Mouse (Mus musculus): ENCODE results near the gene Stxbp2.

DNA sequence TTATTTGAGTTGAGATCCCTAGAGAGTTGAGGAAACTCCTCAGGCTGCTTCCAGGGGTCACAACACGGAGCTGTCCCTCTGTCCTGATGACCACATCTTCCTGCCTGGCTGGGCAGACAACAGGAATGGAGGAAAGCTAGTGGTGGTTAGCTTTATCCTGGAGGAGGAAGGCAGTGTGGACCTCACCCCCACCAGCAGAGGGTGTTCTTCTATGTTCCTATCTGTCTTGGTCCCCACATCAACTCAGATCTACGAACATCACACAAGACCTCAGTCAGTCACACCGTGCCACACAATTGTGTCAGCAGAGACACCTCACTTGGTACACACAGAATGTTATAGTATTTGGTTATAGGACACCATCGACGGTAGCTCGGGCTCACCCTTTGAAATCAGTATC is 56.8 kb downstream of the Stxbp2 start:
- TF ChIP-seq CTCF (IDR thresholded peaks at IDR 0.05) (no peak), EP300 (IDR thresholded peaks at IDR 0.05) (no peak)

Measured in lung, postnatal 0 days (tissue).